Mouse (Mus musculus) megakaryocyte, embryonic 14.5 days (primary cell): ENCODE measurements at regions not wholly inside any gene's neighbourhood (a gene's known extent, or its start where the extent isn't known, plus 50 kb on each side); places are given as distances from the start of the nearest gene placed in this dataset.
A peak's percentile ranks its signal among the peaks of the same experiment; 100 is the strongest.
"Not testable (repeated sequence)": the region's sequence is repeated elsewhere in the genome, so short reads cannot be mapped to it uniquely, and the experiment has no call there.

Experiments
- H3K27me3 ChIP-seq: replicated peaks from 2 replicates; pipeline ENCODE3; 2012; ENCODE audit warnings: inconsistent platforms
- H3K36me3 ChIP-seq: replicated peaks from 2 replicates; pipeline ENCODE3; 2012; ENCODE audit warnings: low read length, inconsistent platforms, mixed read lengths
- H3K4me1 ChIP-seq: 2 replicates; pipeline ENCODE4 v1.6.1; 2012; ENCODE audit warnings: inconsistent platforms
- H3K4me3 ChIP-seq: replicated peaks from 2 replicates; pipeline ENCODE3; 2012; ENCODE audit warnings: moderate library complexity, mild to moderate bottlenecking, inconsistent platforms
- H3K9me3 ChIP-seq: 2 replicates; pipeline ENCODE4 v1.6.1; 2012; ENCODE audit warnings: inconsistent platforms
- FLI1 ChIP-seq: IDR thresholded peaks from 2 replicates; pipeline ENCODE4 v1.6.1; 2012; ENCODE audit warnings: low read length, inconsistent platforms, mixed read lengths
- GATA1 ChIP-seq: IDR thresholded peaks from 3 replicates; pipeline ENCODE4 v1.6.1; 2012; ENCODE audit warnings: mixed read lengths, low read length, inconsistent platforms, borderline replicate concordance

GRCm38 (mm10) chr7:118320307-118320706 is 76.8 kb upstream of the Smg1 start:
- H3K9me3 ChIP-seq: peaks cover 3% of the 10 kb centered on the region; the same call in 1 of the 2 replicates
- peaks cover 3% of the 10 kb centered on the region for H3K27me3 ChIP-seq
- no peak for TF ChIP-seq GATA1
- no peak for TF ChIP-seq FLI1
- no peaks in the 10 kb centered on the region for H3K36me3 ChIP-seq
- no peak overlapping the region for H3K4me3 ChIP-seq
- no peaks in the 10 kb centered on the region for H3K4me1 ChIP-seq

GRCm38 (mm10) chr7:118318432-118319135 is 75.1 kb upstream of the Smg1 start:
- no peak overlapping the region for H3K4me3 ChIP-seq
- no peak for TF ChIP-seq FLI1
- TF ChIP-seq GATA1: no peak
- H3K27me3 ChIP-seq: peaks cover 8% of the 10 kb centered on the region
- no peaks in the 10 kb centered on the region for H3K36me3 ChIP-seq
- no peaks in the 10 kb centered on the region for H3K4me1 ChIP-seq
- no peaks in the 10 kb centered on the region for H3K9me3 ChIP-seq

DNA sequence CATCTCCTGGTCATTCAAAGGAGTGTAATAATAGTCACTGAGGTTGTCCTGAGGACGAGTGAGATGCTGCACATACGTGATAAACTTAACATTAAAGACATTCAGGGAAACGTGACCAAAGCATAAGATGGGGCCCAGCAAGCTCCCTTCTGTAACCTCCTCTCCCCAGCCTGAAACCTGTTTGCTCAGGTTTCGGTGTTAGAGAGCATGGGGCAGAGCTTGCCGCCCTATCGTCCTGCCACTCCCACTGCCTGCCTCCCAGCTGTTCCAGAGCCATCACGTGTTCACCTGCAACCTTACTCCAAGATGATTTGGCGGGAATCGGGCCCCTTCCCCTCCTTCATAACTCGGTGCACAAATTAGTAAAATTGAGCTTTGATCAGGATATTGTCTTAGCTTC is 71.4 kb upstream of the Smg1 start:
- not testable (repeated sequence) for H3K9me3 ChIP-seq, H3K4me3 ChIP-seq, H3K36me3 ChIP-seq, H3K27me3 ChIP-seq, H3K4me1 ChIP-seq

- no peak overlapping the region for H3K4me3 ChIP-seq
- peaks cover 8% of the 10 kb centered on the region for H3K27me3 ChIP-seq
- no peak for TF ChIP-seq GATA1
- TF ChIP-seq FLI1: no peak
- H3K9me3 ChIP-seq: no peaks in the 10 kb centered on the region
- no peaks in the 10 kb centered on the region for H3K36me3 ChIP-seq
- H3K4me1 ChIP-seq: peaks cover 4% of the 10 kb centered on the region; the same call in 1 of the 2 replicates
Observed at GRCm38 (mm10) chr7:118314228-118314658, 70.8 kb upstream of the Smg1 start.

DNA sequence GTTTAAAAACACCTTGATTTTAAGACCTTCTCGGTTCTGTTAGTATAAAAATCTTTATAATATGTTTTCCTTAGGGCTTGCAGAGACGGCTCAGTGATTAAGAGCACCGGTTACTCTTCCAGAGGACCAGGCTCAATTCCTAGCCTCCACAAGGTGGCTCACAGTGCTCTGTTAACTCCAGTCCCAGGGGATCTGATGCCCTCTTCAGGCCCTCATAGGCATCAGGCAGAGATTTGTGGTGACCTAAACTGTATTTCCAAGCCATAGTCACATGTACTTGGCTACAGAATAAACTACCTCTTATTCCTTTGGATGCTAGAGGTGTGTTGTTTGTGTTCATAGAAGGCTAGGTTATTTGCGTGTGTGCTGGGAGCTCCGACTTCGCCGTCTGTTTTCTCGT is 70.3 kb upstream of the Smg1 start:
- no peak overlapping the region for H3K4me3 ChIP-seq
- peaks cover 8% of the 10 kb centered on the region for H3K27me3 ChIP-seq
- no peak for TF ChIP-seq FLI1
- TF ChIP-seq GATA1: no peak
- no peaks in the 10 kb centered on the region for H3K36me3 ChIP-seq
- H3K4me1 ChIP-seq: peaks cover 4% of the 10 kb centered on the region; the same call in 1 of the 2 replicates
- no peaks in the 10 kb centered on the region for H3K9me3 ChIP-seq

- TF ChIP-seq FLI1: no peak
Observed at GRCm38 (mm10) chr7:118309733-118310132, 66.3 kb upstream of the Smg1 start.

DNA sequence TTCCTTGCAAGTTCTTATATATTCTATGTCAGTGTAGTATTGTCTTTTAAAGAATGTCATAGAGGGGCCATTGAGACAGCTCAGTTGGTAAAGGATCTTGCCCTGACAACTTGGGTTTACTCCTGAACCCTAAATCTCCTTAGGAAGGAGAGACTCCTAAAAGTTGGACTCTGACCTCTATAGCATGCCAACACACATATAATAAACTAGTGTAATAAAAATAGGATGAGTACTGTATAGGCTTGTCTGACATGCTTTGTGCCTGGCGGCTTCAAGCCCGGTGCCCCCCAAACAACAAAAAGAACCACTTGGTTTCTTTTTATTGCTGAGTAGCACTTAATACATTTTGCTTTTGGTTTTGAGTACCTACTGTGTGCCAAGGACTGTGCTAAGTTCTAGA is 65.4 kb upstream of the Smg1 start:
- H3K36me3 ChIP-seq: no peaks in the 10 kb centered on the region
- H3K4me3 ChIP-seq: no peak overlapping the region
- peaks cover 7% of the 10 kb centered on the region; the same call in 1 of the 2 replicates for H3K4me1 ChIP-seq
- no peaks in the 10 kb centered on the region for H3K9me3 ChIP-seq
- no peak for TF ChIP-seq GATA1
- TF ChIP-seq FLI1: no peak
- peaks cover 7% of the 10 kb centered on the region for H3K27me3 ChIP-seq

More at GRCm38 (mm10) chr7:118309733-118310132, 66.3 kb upstream of the Smg1 start:
- H3K4me1 ChIP-seq: peaks cover 7% of the 10 kb centered on the region; the same call in 1 of the 2 replicates
- peaks cover 13% of the 10 kb centered on the region for H3K27me3 ChIP-seq
- no peaks in the 10 kb centered on the region for H3K36me3 ChIP-seq
- H3K4me3 ChIP-seq: no peak overlapping the region
- no peaks in the 10 kb centered on the region for H3K9me3 ChIP-seq

- Histone ChIP-seq H3K27me3 (peaks cover 7% of the 10 kb centered on the region), H3K4me1 (peaks cover 12% of the 10 kb centered on the region), H3K9me3 (no peaks in the 10 kb centered on the region), H3K36me3 (no peaks in the 10 kb centered on the region), H3K4me3 (peak overlapping the region; percentile 20)
- TF ChIP-seq GATA1 (no peak), FLI1 (no peak)
Observed at GRCm38 (mm10) chr7:118304812-118305211, 61.3 kb upstream of the Smg1 start.

DNA sequence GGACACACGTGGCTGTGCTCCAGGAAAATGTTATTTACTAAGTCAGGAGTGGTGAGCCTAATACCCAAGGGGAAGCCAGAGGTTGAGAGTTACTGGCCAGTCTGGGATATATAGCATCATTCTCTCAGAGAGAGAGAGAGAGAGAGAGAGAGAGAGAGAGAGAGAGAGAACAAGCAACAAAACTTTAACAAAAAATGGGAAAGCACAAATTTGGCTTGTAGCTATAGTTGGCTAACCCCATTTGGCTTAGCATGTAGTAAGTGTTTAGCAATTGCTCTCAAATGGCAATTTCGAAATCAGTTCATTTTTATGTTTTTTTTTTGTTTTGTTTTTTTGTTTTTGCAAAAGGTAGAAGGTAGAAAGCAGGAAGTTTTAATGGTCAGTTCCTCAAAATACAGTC is 60.9 kb upstream of the Smg1 start:
- Histone ChIP-seq H3K4me1 (peaks cover 12% of the 10 kb centered on the region), H3K27me3 (peaks cover 8% of the 10 kb centered on the region), H3K4me3 (no peak overlapping the region), H3K9me3 (no peaks in the 10 kb centered on the region), H3K36me3 (no peaks in the 10 kb centered on the region)
- TF ChIP-seq GATA1 (no peak), FLI1 (no peak)

- Histone ChIP-seq H3K36me3 (no peaks in the 10 kb centered on the region), H3K27me3 (peaks cover 8% of the 10 kb centered on the region), H3K9me3 (no peaks in the 10 kb centered on the region), H3K4me3 (no peak overlapping the region), H3K4me1 (peaks cover 12% of the 10 kb centered on the region)
- no peak for TF ChIP-seq GATA1
- no peak for TF ChIP-seq FLI1
Observed at GRCm38 (mm10) chr7:118303921-118304320, 60.5 kb upstream of the Smg1 start.
